Mouse (Mus musculus): ENCODE results near the gene Prame.

The Prame gene

DNA sequence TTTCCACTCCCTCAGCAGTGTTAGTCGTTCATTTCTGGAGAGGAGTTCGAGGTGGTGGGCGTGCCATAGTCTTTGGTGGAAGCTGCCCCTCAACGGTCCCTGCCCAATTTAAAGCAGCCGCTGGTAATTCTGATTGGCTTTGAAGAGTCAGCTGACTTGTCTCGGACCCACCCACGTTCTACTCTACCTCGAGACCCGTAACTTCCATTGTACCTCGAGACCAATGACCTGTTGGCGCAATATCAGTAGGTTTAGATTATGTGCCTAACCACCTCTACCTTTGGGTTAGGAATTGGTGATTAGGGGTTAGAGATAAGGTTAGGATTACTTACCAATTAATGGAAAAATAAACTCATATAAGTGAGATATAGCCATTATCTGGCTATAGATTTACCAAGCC, at the start of gene Prame:
Prame (minus strand) TSS at position 101 of the 400 bp plus-strand sequence.
- 89% methylated on average over 11 of the region's 11 CpGs for WGBS

DNA sequence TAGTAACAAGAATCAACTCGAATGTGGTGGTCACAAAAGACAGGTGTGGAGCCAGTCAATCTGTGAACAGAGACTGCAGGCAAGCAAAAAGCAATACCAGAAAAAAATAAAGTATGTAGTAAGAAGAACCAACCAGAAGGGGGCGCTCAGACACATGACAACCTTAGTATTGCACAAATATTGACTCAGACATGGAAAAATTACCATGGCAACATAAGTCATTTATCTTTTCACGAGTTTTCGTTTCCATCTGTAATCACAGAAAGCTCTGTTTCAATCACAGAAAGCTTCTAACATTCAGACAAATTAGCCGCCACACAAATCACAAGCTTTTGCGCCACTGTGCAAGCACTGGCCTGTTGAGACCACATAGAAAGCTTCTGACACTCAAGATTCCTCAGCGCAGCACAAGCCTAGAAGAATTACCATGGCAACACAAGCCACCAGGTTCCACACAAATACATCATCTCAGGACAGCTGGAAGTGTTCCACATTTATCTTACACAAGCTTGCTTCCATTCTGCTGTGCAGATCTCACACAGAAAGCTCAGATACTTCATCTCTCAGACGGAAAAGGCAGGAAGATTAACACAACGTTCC, 24.8 kb upstream of the Prame start:
- 14% methylated on average over 9 of the region's 9 CpGs for WGBS

DNA sequence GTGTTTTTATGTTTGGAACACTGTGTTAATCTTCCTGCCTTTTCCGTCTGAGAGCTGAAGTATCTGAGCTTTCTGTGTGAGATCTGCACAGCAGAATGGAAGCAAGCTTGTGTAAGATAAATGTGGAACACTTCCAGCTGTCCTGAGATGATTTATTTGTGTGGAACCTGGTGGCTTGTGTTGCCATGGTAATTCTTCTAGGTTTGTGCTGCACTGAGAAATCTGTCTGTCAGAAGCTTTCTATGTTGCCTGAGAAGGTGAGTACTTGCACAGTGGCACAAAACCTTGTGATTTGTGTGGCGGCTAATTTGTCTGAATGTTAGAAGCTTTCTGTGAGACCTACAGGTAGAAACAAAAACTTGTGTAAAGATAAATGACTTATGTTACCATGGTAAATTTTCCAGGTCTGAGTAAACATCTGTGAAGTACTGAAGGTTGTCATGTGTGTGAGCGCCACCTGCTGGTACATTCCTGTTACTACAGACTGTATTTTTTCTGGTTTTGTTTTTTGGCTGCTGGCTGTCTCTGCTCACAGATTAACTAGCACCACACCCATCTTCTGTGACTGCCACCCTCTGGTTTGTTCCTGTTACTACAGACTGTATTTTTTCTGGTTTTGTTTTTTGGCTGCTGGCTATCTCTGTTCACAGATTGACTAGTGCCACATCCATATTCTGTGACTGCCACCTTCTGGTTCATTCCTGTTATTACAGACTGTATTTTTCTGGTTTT, 26.0 kb downstream of the Prame start:
- 46% methylated on average over 3 of the region's 3 CpGs for whole genome bisulfite sequencing

DNA sequence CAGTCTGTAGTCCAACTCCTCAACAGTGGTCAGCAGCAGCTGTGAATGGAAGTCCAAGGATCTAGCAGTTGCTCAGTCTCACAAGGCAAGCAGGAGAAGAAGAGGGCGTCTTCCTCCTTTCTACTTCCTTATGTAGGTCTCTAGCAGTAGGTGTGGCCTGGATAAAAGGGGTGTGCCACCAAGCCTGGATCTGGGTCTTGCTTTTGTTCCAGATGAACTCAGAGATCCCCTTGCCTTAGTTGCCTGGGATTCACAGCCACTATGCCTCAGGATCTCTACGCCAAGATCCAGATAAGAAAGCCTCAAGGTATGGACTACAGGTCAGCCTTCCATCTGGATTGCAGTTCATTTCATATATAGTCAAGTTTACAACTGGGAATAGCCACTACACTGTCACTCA, 28.8 kb downstream of the Prame start, which contains the start of gene Nxf7:
Nxf7 (minus strand) TSS at position 101 of the 400 bp plus-strand sequence.
- 80% methylated on average over 2 of the region's 2 CpGs for WGBS

DNA sequence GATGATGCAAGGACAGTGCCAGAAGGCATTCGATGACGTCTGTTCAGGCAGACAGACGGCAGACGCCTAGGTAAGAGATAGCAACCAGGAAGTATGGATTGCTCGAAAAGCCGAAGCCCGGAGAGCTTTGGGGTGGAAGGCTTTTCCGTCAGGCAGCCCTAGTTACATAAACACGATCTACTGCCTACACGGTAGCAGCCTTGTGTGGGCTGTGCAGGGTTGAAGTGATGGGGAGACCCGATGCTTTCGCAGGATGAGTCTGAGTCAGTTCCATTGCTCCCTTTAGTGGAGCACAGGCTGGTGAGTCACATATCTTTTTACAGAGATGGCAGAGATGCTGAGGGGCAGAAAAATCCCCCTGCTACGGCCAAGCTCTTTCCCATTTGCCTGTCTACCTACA, 29.4 kb downstream of the Prame start:
- WGBS = 51% methylated on average over 13 of the region's 13 CpGs

DNA sequence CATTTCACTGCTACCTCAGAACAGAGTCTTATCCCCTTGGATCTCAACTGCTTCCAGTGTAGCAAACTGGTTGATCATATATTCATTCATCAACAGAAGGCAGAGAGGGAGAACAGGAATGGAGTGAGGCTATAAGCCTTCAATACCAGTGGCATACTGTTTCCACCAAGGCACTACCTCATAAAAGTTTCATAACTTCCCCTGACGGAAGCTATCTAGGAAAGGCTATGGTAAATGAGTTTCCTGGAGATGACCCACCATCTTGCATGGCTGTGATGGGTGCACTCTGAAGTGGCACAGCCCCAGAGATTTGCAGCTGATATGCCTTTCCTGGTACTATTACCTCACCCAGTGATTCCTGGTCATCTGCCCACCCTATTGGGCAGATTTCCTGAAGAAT, 51.1 kb downstream of the Prame start:
- WGBS = 71% methylated on average over 1 of the region's 1 CpGs

DNA sequence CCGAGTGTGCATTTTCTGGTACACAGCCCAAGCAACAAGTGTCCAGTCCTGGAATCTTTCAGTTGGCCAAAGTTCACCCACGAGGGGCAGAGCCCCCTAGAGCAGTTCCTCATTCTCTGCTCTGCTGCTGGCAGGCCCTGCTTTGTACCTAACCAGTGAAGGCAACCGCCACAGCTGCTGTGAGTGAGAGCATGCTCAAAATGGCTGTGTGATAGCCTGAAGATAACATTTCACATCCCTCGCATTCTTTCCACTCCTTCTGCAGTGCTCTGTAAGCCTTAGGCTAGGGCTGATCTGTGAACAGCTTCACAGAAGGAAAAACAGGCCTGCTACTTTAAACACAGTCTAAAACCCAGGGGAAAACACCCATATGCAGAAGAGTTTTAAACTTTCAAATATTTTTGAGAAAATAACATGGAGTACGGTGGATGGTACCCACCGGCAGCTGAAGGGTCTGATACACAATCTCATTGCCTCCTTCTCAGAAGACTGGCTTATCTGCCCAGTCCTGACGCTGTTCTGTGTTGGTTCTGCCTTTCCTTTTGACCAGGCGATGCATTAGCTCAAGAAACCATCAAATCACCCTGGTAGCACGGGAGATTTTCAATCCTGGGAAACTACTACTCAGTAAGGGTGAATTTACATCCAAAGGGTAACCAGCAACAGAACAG, 52.4 kb downstream of the Prame start:
- WGBS = 77% methylated on average over 9 of the region's 9 CpGs

DNA sequence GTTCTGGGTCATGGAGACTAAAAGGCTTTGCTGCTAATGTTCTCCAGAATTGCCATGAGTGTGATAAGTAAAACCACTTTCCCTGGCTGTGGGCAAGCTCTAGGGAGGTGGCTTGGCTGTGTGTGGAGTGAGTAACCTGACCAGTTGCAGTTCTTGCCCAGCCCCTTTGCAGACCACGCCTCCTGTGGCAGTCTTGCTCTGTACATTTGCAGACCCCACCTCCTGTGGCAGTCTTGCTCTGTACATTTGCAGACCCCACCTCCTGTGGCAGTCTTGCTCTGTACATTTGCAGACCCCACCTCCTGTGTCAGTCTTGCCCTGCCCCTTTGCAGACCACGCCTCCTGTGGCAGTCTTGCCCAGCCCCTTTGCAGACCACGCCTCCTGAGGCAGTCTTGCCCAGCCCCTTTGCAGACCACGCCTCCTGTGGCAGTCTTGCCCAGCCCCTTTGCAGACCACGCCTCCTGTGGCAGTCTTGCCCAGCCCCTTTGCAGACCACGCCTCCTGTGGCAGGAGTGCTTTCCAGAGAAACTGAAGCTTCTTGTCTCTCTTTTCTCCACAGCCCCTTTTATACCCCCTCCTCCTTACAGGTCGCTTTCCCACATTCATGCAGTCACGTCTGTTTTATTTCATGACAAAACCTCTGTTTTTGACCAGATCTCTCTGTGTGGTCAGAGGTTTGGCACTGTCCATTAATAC, 53.1 kb downstream of the Prame start:
- 34% methylated on average over 8 of the region's 8 CpGs for WGBS

DNA sequence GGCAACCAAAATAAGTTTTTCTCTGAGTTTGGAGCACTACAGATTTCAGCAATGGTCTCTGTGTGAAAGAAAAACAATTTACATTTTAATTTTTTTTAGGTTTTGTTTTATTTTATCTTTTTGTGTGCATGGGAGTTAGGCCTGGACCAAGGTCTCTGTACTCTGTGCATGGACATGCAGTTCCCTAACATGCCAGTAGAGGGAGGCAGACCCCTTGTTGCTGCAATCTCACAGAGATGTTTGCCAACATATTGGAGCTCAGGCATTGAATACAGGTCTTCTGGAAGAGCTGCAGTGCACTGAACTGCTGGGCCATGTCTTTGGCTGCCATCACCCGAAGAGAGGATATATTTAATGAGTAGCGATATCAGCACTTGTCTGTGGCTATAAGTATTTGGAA, 58.0 kb downstream of the Prame start:
- 10% methylated on average over 2 of the region's 2 CpGs for WGBS

DNA sequence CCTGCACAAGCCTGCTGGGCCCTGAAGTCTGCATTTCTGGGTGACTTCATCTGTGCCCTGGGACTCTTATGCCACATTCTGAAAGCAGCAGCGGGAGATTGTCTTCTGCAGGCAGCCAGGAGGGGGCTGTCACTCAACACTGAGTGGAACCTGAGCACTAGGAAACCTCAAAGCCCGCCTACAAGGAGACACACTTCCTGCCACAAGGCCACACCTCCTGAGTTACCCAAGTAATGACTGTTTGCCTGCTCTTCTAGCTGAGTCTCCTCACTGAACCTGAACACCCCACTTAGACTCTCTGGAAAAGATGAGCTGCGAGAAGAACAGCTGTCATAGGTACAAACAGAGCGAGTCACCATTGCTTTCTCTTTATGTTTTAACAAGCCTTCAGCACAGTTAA, 62.6 kb downstream of the Prame start:
- 68% methylated on average over 4 of the region's 4 CpGs for WGBS
